Mouse (Mus musculus): Measurements from ENCODE around the gene Gm3591. TPM values are rescaled to one million over a fixed set of nuclear protein-coding genes. Genes with fewer than 3 reads are reported as not detected.
"Not testable (repeated sequence)": the region's sequence is repeated elsewhere in the genome, so short reads cannot be mapped to it uniquely, and the experiment has no call there.

The Gm3591 gene
- 0.12 TPM in 1 of 2 replicates, not detected in the other for polyA plus RNA-seq (2015; fragmentation: Nextera tagmentation; extraction: Ambion mirVana)

GRCm38 (mm10) chr14:6412382-6412781 is at the start of gene Gm3591:
Gene Gm3591 (minus strand): TSS chr14:6412482.
- H3K36me3 ChIP-seq (replicated peaks; ENCODE audit: insufficient read depth, low read length); H3K9me3 ChIP-seq (ENCODE audit: low read length); H3K4me2 ChIP-seq (ENCODE audit: low read depth, low read length); H3K9ac ChIP-seq (replicated peaks); ATAC-seq; H3K4me1 ChIP-seq (ENCODE audit: insufficient read depth); H3K4me3 ChIP-seq (ENCODE audit: low read depth, low read length); H3K27ac ChIP-seq (ENCODE audit: low read depth); DNase-seq; H3K27me3 ChIP-seq (ENCODE audit: insufficient read depth, low read length): not testable (repeated sequence)
- no CpG with 5 or more reads among the region's 2 CpGs for WGBS (ENCODE audit: insufficient replicate concordance)

- not testable (repeated sequence) for H3K27ac ChIP-seq (ENCODE audit: low read depth); H3K4me1 ChIP-seq (ENCODE audit: insufficient read depth); H3K36me3 ChIP-seq (replicated peaks; ENCODE audit: insufficient read depth, low read length); H3K4me3 ChIP-seq (ENCODE audit: low read depth, low read length); H3K9me3 ChIP-seq (ENCODE audit: low read length); H3K4me2 ChIP-seq (ENCODE audit: low read depth, low read length); ATAC-seq; H3K9ac ChIP-seq (replicated peaks); DNase-seq; H3K27me3 ChIP-seq (ENCODE audit: insufficient read depth, low read length)
- WGBS (ENCODE audit: insufficient replicate concordance): no CpG with 5 or more reads among the region's 4 CpGs
Observed at GRCm38 (mm10) chr14:6444511-6444910, 32.2 kb upstream of the Gm3591 start, which contains the start of gene Gm3594. Gene Gm3594 (minus strand): TSS chr14:6444611.

GRCm38 (mm10) chr14:6440774-6441173 is 28.5 kb upstream of the Gm3591 start:
- DNase-seq; H3K9ac ChIP-seq (replicated peaks); H3K36me3 ChIP-seq (replicated peaks; ENCODE audit: insufficient read depth, low read length); H3K4me1 ChIP-seq (ENCODE audit: insufficient read depth); H3K4me2 ChIP-seq (ENCODE audit: low read depth, low read length); H3K9me3 ChIP-seq (ENCODE audit: low read length); H3K27me3 ChIP-seq (ENCODE audit: insufficient read depth, low read length); H3K27ac ChIP-seq (ENCODE audit: low read depth); H3K4me3 ChIP-seq (ENCODE audit: low read depth, low read length); ATAC-seq: not testable (repeated sequence)
- 50% methylated on average over 2 of the region's 4 CpGs for WGBS (ENCODE audit: insufficient replicate concordance)

GRCm38 (mm10) chr14:6440206-6440605 is 27.9 kb upstream of the Gm3591 start:
- 63% methylated on average over 1 of the region's 5 CpGs for WGBS (ENCODE audit: insufficient replicate concordance)
- not testable (repeated sequence) for H3K4me2 ChIP-seq (ENCODE audit: low read depth, low read length); DNase-seq; H3K9me3 ChIP-seq (ENCODE audit: low read length); H3K27ac ChIP-seq (ENCODE audit: low read depth); H3K4me3 ChIP-seq (ENCODE audit: low read depth, low read length); H3K9ac ChIP-seq (replicated peaks); ATAC-seq; H3K36me3 ChIP-seq (replicated peaks; ENCODE audit: insufficient read depth, low read length); H3K27me3 ChIP-seq (ENCODE audit: insufficient read depth, low read length); H3K4me1 ChIP-seq (ENCODE audit: insufficient read depth)

- not testable (repeated sequence) for H3K9me3 ChIP-seq (ENCODE audit: low read length); H3K4me1 ChIP-seq (ENCODE audit: insufficient read depth); H3K4me2 ChIP-seq (ENCODE audit: low read depth, low read length); H3K36me3 ChIP-seq (replicated peaks; ENCODE audit: insufficient read depth, low read length); ATAC-seq; H3K27me3 ChIP-seq (ENCODE audit: insufficient read depth, low read length); H3K9ac ChIP-seq (replicated peaks); DNase-seq; H3K4me3 ChIP-seq (ENCODE audit: low read depth, low read length); H3K27ac ChIP-seq (ENCODE audit: low read depth)
- 9% methylated on average over 5 of the region's 42 CpGs for WGBS (ENCODE audit: insufficient replicate concordance)
Observed at GRCm38 (mm10) chr14:6426766-6427165, 14.5 kb upstream of the Gm3591 start.

GRCm38 (mm10) chr14:6426353-6426752 is 14.1 kb upstream of the Gm3591 start:
- not testable (repeated sequence) for H3K27ac ChIP-seq (ENCODE audit: low read depth); H3K4me2 ChIP-seq (ENCODE audit: low read depth, low read length); H3K27me3 ChIP-seq (ENCODE audit: insufficient read depth, low read length); DNase-seq; H3K9me3 ChIP-seq (ENCODE audit: low read length); H3K4me1 ChIP-seq (ENCODE audit: insufficient read depth); H3K4me3 ChIP-seq (ENCODE audit: low read depth, low read length); H3K9ac ChIP-seq (replicated peaks); ATAC-seq; H3K36me3 ChIP-seq (replicated peaks; ENCODE audit: insufficient read depth, low read length)
- 16% methylated on average over 21 of the region's 22 CpGs for WGBS (ENCODE audit: insufficient replicate concordance)

GRCm38 (mm10) chr14:6390219-6390618 is 22.1 kb downstream of the Gm3591 start, which contains the start of gene Gm16440:
Gene Gm16440 (minus strand): TSS chr14:6390319.
- 55% methylated on average over 2 of the region's 4 CpGs for WGBS (ENCODE audit: insufficient replicate concordance)
- H3K27ac ChIP-seq (ENCODE audit: low read depth); DNase-seq; H3K9ac ChIP-seq (replicated peaks); H3K4me2 ChIP-seq (ENCODE audit: low read depth, low read length); H3K4me1 ChIP-seq (ENCODE audit: insufficient read depth); H3K9me3 ChIP-seq (ENCODE audit: low read length); H3K4me3 ChIP-seq (ENCODE audit: low read depth, low read length); ATAC-seq; H3K27me3 ChIP-seq (ENCODE audit: insufficient read depth, low read length); H3K36me3 ChIP-seq (replicated peaks; ENCODE audit: insufficient read depth, low read length): not testable (repeated sequence)

Other genes with a start within 250 kb of the Gm3591 start
- not detected in 2 replicates for gene Gm21560, start 193.2 kb downstream of the Gm3591 start, polyA plus RNA-seq (2015; fragmentation: Nextera tagmentation; extraction: Ambion mirVana)
- not detected in 2 replicates for gene Gm3411, start 125.2 kb downstream of the Gm3591 start, polyA plus RNA-seq (2015; fragmentation: Nextera tagmentation; extraction: Ambion mirVana)
- gene Gm21103, start 107.6 kb downstream of the Gm3591 start, polyA plus RNA-seq (2015; fragmentation: Nextera tagmentation; extraction: Ambion mirVana): not detected in 2 replicates
- gene Gm3618, start 68.8 kb downstream of the Gm3591 start, polyA plus RNA-seq (2015; fragmentation: Nextera tagmentation; extraction: Ambion mirVana): not detected in 2 replicates
- gene Gm16440, start 22.2 kb downstream of the Gm3591 start, polyA plus RNA-seq (2015; fragmentation: Nextera tagmentation; extraction: Ambion mirVana): not detected in 2 replicates
- gene Gm3594, start 32.1 kb upstream of the Gm3591 start, polyA plus RNA-seq (2015; fragmentation: Nextera tagmentation; extraction: Ambion mirVana): not detected in 2 replicates
- gene Gm8356, start 124.8 kb upstream of the Gm3591 start, polyA plus RNA-seq (2015; fragmentation: Nextera tagmentation; extraction: Ambion mirVana): not detected in 2 replicates
- gene Gm3629, start 178.1 kb upstream of the Gm3591 start, polyA plus RNA-seq (2015; fragmentation: Nextera tagmentation; extraction: Ambion mirVana): not detected in 2 replicates
- not detected in 2 replicates for gene Gm3460, start 209.9 kb upstream of the Gm3591 start, polyA plus RNA-seq (2015; fragmentation: Nextera tagmentation; extraction: Ambion mirVana)